Mouse (Mus musculus) frontal cortex, postnatal 36 days (tissue): ENCODE data around the gene Fam169a.
"Not testable (repeated sequence)": the region's sequence is repeated elsewhere in the genome, so short reads cannot be mapped to it uniquely, and the experiment has no call there.

ENCODE experiments used
- DNase-seq, 2 experiments: peaks; one replicate each; pipeline ENCODE4 v3.0.0; 2022; ENCODE audit warnings: low spot score in 2 of 2

Gene Fam169a

DNA sequence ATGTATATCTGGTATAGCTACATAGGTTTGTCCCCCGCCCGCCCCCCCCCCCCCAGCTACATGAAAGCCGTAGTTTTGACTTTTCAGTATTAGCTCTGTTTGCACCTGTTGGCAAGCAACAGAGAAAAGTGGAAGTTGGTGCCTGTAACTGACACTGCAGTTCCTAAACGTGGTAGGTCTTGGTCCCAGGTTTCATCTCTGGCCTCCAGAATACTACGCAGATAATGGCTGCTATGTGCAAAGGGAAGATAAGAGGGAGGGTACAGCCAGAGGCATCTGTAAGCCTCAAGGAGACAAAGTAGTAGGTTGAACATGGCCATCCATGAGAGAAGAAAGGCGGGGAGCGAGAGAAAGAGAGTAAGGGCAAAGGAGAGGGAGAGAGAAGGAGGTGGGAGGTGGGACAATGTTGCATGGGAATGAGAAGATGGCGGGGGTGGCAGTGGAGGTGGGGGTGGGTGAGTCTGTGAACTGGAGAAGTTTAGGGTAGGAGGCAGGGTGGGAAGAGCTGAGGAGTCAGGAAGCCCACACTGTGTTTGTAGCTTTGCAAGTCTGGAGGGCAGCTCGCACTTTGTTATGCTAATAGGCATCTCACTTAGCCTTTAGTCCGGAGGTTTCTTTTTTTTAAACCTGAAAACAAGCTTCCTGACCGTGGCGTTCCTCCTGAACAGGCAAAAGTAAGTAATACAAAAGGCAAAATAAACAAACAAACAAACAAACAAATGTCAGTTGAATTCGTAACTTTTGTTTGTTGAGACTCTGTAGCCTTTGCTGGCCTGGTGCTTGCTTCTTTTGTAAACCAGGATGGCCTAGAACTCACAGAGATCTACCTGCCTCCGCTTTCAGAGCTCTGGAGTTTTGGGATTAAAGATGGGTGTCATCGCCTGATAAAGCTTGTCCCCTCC lies at the start of gene Fam169a:
TSS of gene Fam169a (plus strand) at position 638 of the 902 bp plus-strand sequence.
- no peak for DNase-seq

GRCm38 (mm10) chr13:97017711-97018110 lies 49.4 kb upstream of the Fam169a start:
- DNase-seq, result no peak

GRCm38 (mm10) chr13:97020122-97020521 lies 47.0 kb upstream of the Fam169a start:
- no peak for DNase-seq

- DNase-seq, result no peak
Observed at GRCm38 (mm10) chr13:97021906-97022305, 45.2 kb upstream of the Fam169a start.

DNA sequence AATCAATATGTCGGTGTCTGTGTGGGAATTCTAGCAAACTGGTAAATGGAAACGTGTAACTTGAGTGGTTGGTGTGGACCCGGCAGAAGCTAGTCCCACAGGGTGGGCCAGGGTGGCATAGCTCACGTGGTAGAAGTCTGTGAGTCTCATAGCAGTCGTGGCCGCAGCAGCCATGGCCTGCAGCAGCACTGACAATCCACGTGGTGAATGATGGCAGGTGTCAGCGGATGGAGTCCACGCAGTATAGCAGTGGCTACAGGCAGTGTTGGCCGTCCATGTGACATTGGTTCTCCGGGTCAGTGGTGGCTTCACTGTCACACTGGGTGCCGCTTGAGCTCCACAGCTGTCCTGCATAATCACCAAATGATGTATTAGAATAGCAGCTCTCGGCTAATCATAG lies 37.0 kb upstream of the Fam169a start:
- DNase-seq, result no peak

DNA sequence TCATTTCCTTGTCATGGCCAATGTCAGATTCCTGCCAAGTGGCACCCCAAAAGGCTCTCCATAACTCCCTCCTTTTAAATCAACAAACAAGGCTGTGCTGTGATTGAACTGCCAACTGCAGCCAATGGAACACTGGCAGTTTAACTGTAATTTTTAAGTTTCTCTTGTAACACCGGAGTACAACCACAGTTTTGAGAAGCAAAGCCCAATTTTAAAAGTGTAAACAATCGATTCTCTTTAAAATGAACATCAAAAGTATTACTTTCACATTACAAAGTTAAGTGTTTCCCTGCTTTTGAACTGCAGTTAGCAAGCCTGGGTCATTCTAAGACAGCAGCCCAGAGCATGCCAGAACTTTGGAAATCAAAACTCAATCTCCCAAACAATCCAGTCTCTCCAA lies 32.8 kb upstream of the Fam169a start, which contains the start of gene 1700029F12Rik:
TSS of gene 1700029F12Rik (minus strand) at position 101 of the 400 bp plus-strand sequence.
- DNase-seq, result no peak

- DNase-seq, result peak; percentile 7 to 11
Observed at GRCm38 (mm10) chr13:97051158-97051557, 15.9 kb upstream of the Fam169a start.

- DNase-seq, result peak; percentile 80 to 88
Observed at GRCm38 (mm10) chr13:97052667-97053066, 14.4 kb upstream of the Fam169a start.

GRCm38 (mm10) chr13:97053844-97054243 lies 13.2 kb upstream of the Fam169a start:
- no peak for DNase-seq

- DNase-seq, result no peak
Observed at GRCm38 (mm10) chr13:97057817-97058216, 9.3 kb upstream of the Fam169a start.

- no peak for DNase-seq
Observed at GRCm38 (mm10) chr13:97059746-97060145, 7.3 kb upstream of the Fam169a start.

DNA sequence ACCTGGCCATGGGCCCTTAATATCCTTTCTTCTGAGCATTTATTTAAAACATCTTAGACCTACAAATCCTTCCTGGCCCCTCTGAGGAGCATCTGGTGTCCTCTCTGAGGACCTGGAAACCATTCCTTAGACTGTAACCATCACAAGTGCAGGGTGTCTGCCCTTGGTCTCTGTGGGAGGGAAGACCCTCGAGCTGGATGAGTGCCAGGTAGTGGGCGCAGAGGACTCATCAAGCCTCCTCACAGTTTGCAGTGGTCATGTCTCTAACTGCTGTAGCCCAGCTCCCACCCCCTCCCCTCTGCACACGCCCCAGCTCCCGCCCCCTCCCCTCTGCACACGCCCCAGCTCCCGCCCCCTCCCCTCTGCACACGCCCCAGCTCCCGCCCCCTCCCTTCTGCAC lies 6.8 kb upstream of the Fam169a start:
- DNase-seq, result no peak

DNA sequence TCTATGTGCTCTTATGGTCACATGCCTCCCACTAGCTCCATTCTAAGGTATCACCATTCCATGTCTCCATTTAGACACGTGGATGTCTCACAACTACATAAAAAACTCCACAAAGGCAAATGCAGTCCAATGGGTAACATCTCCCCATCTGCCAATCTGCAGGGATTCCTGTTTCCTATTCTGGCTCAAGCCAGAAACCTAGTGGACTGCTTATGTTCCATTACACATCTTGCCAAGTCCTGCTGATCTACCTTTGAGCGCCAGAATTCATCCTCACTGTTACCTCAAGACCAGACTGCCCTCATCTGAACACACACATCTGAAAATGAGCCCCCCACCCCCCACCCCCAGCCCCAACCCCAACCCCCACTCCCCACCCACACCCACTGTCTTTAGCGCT lies 4.9 kb upstream of the Fam169a start:
- no peak for DNase-seq

- no peak for DNase-seq
Observed at GRCm38 (mm10) chr13:97063431-97063830, 3.7 kb upstream of the Fam169a start.

- no peak for DNase-seq
Observed at GRCm38 (mm10) chr13:97064413-97064812, 2.7 kb upstream of the Fam169a start.

DNA sequence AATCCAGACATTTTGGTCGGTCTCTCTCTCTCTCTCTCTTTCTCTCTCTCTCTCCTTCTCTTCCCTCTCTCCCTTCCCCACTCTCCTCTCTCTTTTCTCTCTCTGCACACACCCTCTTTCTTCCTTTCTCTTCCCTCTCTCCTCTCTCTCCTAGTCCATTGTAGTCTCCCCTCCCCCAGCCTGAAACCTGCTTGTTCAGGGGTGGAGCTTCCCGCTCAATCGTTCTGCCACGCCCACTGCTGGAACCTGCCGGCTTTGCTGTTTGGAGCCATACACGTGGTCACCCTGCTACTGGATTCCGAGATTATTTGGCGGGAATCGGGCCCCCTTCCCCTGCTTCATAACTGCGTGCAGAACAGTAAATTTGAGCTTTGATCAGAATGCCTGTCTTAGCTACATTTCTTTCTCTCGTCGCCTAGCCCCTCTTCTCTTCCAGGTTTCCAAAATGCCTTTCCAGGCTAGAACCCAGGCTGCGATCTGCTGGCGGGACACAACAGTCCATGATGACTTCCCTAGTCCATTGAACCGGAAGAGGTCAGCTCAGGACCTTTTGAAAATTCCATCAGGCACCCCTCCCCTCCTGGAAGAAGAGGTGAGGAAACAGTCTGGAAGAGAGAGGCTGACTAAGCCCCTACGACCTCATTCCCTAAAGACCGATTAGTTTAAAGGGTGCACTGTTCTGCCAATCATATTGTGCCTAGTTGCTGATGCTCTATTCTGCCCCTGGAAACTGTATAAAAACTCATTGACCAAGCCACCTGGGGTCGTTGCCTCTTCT lies 2.1 kb upstream of the Fam169a start:
- not testable (repeated sequence) for DNase-seq

DNA sequence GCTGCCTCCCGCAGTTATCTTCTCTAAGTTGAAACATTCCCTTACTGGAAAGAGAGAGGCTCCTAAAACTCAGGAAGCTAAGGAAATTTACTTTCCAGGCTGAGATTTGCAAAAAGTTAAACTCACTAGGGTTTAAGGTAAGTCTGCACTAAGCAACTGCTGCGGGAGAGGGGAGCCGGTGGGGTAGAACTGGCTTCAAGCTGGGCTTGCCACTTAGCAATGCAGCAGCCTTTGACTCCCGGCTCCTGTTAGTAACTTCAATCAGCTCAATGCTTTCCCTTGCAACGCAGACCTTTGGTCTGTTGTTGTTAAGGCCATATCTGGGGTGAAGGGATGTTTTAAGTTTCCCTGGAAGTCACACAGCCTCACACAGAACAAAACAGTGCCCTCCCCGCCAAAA lies 605 bp downstream of the Fam169a start:
- DNase-seq, result no peak

GRCm38 (mm10) chr13:97068151-97068550 lies 1.1 kb downstream of the Fam169a start:
- no peak for DNase-seq

DNA sequence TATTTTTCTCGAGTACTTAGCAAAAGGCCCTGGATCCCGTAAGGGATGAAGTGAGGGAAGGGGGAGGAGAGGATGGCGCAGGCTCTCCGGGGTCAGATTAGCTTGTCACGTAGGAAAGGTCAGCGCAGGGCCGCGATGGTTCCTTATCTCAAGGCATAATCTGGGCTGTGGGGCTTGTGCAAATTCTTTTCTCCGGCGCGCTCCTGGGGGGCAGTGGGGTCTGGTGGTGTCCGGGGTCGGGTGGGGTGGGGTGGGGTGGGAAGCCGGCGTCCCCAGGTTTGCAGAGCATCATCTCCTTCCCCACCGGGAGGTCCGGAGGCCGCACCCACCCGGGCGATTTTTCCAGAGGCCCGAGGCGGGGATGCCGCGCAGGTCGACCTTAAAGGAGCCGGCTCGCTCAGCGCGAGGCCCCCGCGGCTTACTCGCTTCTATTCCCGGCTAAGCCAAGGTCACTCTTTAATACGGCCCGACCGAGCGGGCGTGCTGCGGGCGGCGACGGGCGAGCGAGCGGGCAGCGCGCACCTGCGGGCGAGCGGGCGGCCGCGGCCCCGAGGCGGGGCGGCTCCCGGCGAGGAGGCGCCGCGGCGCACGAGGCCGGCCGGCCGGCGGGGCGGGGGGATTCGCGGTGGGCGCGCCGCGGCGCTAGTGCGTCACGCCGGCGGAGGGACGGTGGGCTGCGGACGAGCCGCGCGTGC lies 4.0 kb downstream of the Fam169a start:
- DNase-seq, result peak; percentile 12 to 28

- DNase-seq, result peak; percentile 46 to 49
Observed at GRCm38 (mm10) chr13:97071626-97072241, 4.6 kb downstream of the Fam169a start.

DNA sequence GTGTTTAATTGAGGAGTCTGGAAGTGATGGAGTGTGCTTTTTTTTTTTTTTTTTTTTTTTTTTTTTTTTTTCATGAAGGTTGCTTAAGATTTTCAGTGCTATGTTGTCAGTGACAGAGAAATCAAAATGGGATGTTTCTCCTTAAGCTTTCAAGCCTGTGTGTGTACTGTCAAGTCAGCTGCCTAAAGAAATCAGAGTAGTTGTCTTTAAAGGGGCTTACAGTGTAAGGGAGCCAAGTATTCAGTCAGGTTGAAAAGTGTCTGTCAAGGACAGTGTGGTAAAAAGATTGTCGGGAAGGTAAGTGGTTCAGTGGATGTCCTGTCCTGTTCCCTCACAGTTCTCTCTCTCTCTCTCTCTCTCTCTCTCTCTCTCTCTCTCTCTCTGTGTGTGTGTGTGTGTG lies 6.4 kb downstream of the Fam169a start:
- no peak for DNase-seq

GRCm38 (mm10) chr13:97077556-97077955 lies 10.5 kb downstream of the Fam169a start:
- no peak for DNase-seq
